Mouse (Mus musculus) MEL (cell line): ENCODE data around the gene Igf2bp1. TPM values are rescaled to one million over a fixed set of nuclear protein-coding genes. Genes with fewer than 3 reads are reported as not detected.

Experiments used
- DNase-seq: peaks from one replicate; pipeline ENCODE4 v3.0.0; 2011; ENCODE audit warnings: low read depth, low spot score
- H3K27ac ChIP-seq: 2 replicates; pipeline ENCODE4 v1.5.1; 2012; ENCODE audit warnings: low read depth, mild to moderate bottlenecking, control low read depth, low read length, moderate library complexity; ENCODE audit not compliant: control insufficient read depth
- H3K27me3 ChIP-seq, 2 experiments: fragments of 150-350 bp in 1 of 2; sonication (generic) in 1 of 2; 2 replicates each; pipeline ENCODE4 v1.6.1; 2012; ENCODE audit warnings: low read length in 2 of 2, mild to moderate bottlenecking in 2 of 2, improper control_type of control experiment in 1 of 2, moderate library complexity in 1 of 2; ENCODE audit not compliant: insufficient read depth in 2 of 2, control insufficient read depth in 1 of 2
- H3K36me3 ChIP-seq, 2 experiments: 2 replicates each; pipeline ENCODE4 v1.6.1; 2012 to 2014; ENCODE audit warnings: low read length in 2 of 2, improper control_type of control experiment in 1 of 2, inconsistent platforms in 1 of 2, mild to moderate bottlenecking in 1 of 2; ENCODE audit not compliant: insufficient read depth in 2 of 2, control insufficient read depth in 1 of 2
- H3K4me1 ChIP-seq, 2 experiments: fragments of 150-350 bp in 1 of 2; sonication (generic) in 1 of 2; 2 replicates each; pipeline ENCODE4 v1.6.1; 2012; ENCODE audit warnings: low read length in 2 of 2, improper control_type of control experiment in 1 of 2, mild to moderate bottlenecking in 1 of 2; ENCODE audit not compliant: insufficient read depth in 2 of 2, control insufficient read depth in 1 of 2
- H3K4me3 ChIP-seq, 2 experiments: fragments of 150-350 bp in 1 of 2; sonication (generic) in 1 of 2; 2 replicates each; pipeline ENCODE4 v1.5.1; 2012; ENCODE audit warnings: low read depth in 2 of 2, low read length in 2 of 2, mild to moderate bottlenecking in 2 of 2, moderate library complexity in 2 of 2, control low read depth in 1 of 2, improper control_type of control experiment in 1 of 2; ENCODE audit not compliant: control insufficient read depth in 1 of 2, insufficient read depth in 1 of 2
- H3K79me2 ChIP-seq: 2 replicates; pipeline ENCODE4 v1.6.1; 2012; ENCODE audit warnings: mild to moderate bottlenecking, low read length, moderate library complexity; ENCODE audit not compliant: control insufficient read depth, poor library complexity, insufficient read depth
- H3K9ac ChIP-seq: 2 replicates; pipeline ENCODE4 v1.6.1; 2012; ENCODE audit warnings: low read depth, mild to moderate bottlenecking, control low read depth, low read length, moderate library complexity; ENCODE audit not compliant: control insufficient read depth, poor library complexity, severe bottlenecking
- H3K9me3 ChIP-seq: fragments of 150-350 bp; sonication (generic); replicated peaks from 2 replicates; pipeline ENCODE4 v1.6.1; 2012; ENCODE audit warnings: mild to moderate bottlenecking, low read length, improper control_type of control experiment, moderate library complexity; ENCODE audit not compliant: insufficient read depth
- CHD1 ChIP-seq: IDR thresholded peaks from 2 replicates; pipeline ENCODE4 v1.6.1; 2012; ENCODE audit warnings: low read depth, mild to moderate bottlenecking, inconsistent platforms, low read length, improper control_type of control experiment
- CTCF ChIP-seq, 3 experiments: IDR thresholded peaks in 2 of 3; conservative IDR thresholded peaks in 1 of 3; 2 replicates each; pipeline ENCODE4 v1.5.1; 2011 to 2012; ENCODE audit warnings: low read length in 3 of 3, low read depth in 2 of 3, mild to moderate bottlenecking in 2 of 3, improper control_type of control experiment in 1 of 3, inconsistent platforms in 1 of 3, mixed read lengths in 1 of 3, moderate library complexity in 1 of 3; ENCODE audit not compliant: control insufficient read depth in 1 of 3, insufficient read depth in 1 of 3, poor library complexity in 1 of 3, severe bottlenecking in 1 of 3
- E2F4 ChIP-seq: IDR thresholded peaks from 2 replicates; pipeline ENCODE4 v1.6.1; 2011; ENCODE audit warnings: low read depth, low read length, improper control_type of control experiment, borderline replicate concordance
- EP300 ChIP-seq, 2 experiments: IDR thresholded peaks; 2 replicates each; pipeline ENCODE4 v1.6.1; 2011; ENCODE audit warnings: improper control_type of control experiment in 2 of 2, low read length in 2 of 2, low read depth in 1 of 2, mild to moderate bottlenecking in 1 of 2
- ETS1 ChIP-seq: IDR thresholded peaks from 2 replicates; pipeline ENCODE4 v1.6.1; 2012; ENCODE audit warnings: low read depth, mild to moderate bottlenecking, inconsistent platforms, low read length, improper control_type of control experiment, moderate library complexity
- GATA1 ChIP-seq: IDR thresholded peaks from 2 replicates; pipeline ENCODE4 v1.6.1; 2011; ENCODE audit warnings: low read depth, low read length, improper control_type of control experiment
- JUND ChIP-seq: IDR thresholded peaks from 2 replicates; pipeline ENCODE4 v1.6.1; 2011; ENCODE audit warnings: low read depth, mild to moderate bottlenecking, improper control_type of control experiment, low read length
- KAT2A ChIP-seq: conservative IDR thresholded peaks from 2 replicates; pipeline ENCODE4 v1.6.1; 2012; ENCODE audit warnings: low read depth, low read length, improper control_type of control experiment, inconsistent platforms
- MAFK ChIP-seq: IDR thresholded peaks from 2 replicates; pipeline ENCODE4 v1.6.1; 2011; ENCODE audit warnings: low read depth, mild to moderate bottlenecking, low read length, improper control_type of control experiment, borderline replicate concordance
- MAX ChIP-seq: IDR thresholded peaks from 2 replicates; pipeline ENCODE4 v1.6.1; 2011; ENCODE audit warnings: low read length, improper control_type of control experiment
- MAZ ChIP-seq: IDR thresholded peaks from 2 replicates; pipeline ENCODE4 v1.6.1; 2012; ENCODE audit warnings: low read depth, mild to moderate bottlenecking, inconsistent platforms, low read length, improper control_type of control experiment
- MEF2A ChIP-seq: IDR thresholded peaks from 2 replicates; pipeline ENCODE4 v1.6.1; 2014; ENCODE audit warnings: low read depth, mild to moderate bottlenecking, inconsistent platforms, low read length, improper control_type of control experiment; ENCODE audit not compliant: poor library complexity, insufficient replicate concordance, severe bottlenecking; ENCODE audit errors: extremely low read depth
- MXI1 ChIP-seq: IDR thresholded peaks from 2 replicates; pipeline ENCODE4 v1.6.1; 2011; ENCODE audit warnings: mild to moderate bottlenecking, low read depth, low read length, improper control_type of control experiment
- RAD21 ChIP-seq: IDR thresholded peaks from 2 replicates; pipeline ENCODE4 v1.6.1; 2011; ENCODE audit warnings: mild to moderate bottlenecking, low read depth, low read length, improper control_type of control experiment
- SIN3A ChIP-seq: IDR thresholded peaks from 2 replicates; pipeline ENCODE4 v1.6.1; 2012; ENCODE audit warnings: low read length, improper control_type of control experiment, inconsistent platforms
- SMC3 ChIP-seq: IDR thresholded peaks from 2 replicates; pipeline ENCODE4 v1.6.1; 2011; ENCODE audit warnings: low read depth, low read length, improper control_type of control experiment
- TAL1 ChIP-seq: IDR thresholded peaks from 2 replicates; pipeline ENCODE4 v1.6.1; 2012; ENCODE audit warnings: mild to moderate bottlenecking, inconsistent platforms, low read length, moderate library complexity, mixed read lengths
- TBP ChIP-seq: IDR thresholded peaks from 2 replicates; pipeline ENCODE4 v1.8.0; 2011; ENCODE audit warnings: low read depth, low read length, improper control_type of control experiment
- TCF12 ChIP-seq: IDR thresholded peaks from 2 replicates; pipeline ENCODE4 v1.6.1; 2014; ENCODE audit warnings: low read depth, mild to moderate bottlenecking, inconsistent platforms, low read length, improper control_type of control experiment, moderate library complexity
- UBTF ChIP-seq: IDR thresholded peaks from 2 replicates; pipeline ENCODE4 v1.6.1; 2012; ENCODE audit warnings: low read depth, mild to moderate bottlenecking, inconsistent platforms, low read length, improper control_type of control experiment, moderate library complexity, borderline replicate concordance; ENCODE audit not compliant: insufficient read depth
- USF2 ChIP-seq, 2 experiments: IDR thresholded peaks; 2 replicates each; pipeline ENCODE4 v1.6.1; 2011 to 2012; ENCODE audit warnings: improper control_type of control experiment in 2 of 2, low read length in 2 of 2, borderline replicate concordance in 1 of 2, inconsistent platforms in 1 of 2, low read depth in 1 of 2, mild to moderate bottlenecking in 1 of 2; ENCODE audit not compliant: insufficient read depth in 1 of 2
- ZC3H11A ChIP-seq: IDR thresholded peaks from 2 replicates; pipeline ENCODE4 v1.6.1; 2012; ENCODE audit warnings: low read depth, mild to moderate bottlenecking, inconsistent platforms, low read length, improper control_type of control experiment
- ZKSCAN1 ChIP-seq: IDR thresholded peaks from 2 replicates; pipeline ENCODE4 v1.6.1; 2012; ENCODE audit warnings: low read depth, mild to moderate bottlenecking, inconsistent platforms, low read length, improper control_type of control experiment, moderate library complexity
- ZNF384 ChIP-seq: IDR thresholded peaks from 2 replicates; pipeline ENCODE4 v1.6.1; 2012; ENCODE audit warnings: low read depth, mild to moderate bottlenecking, inconsistent platforms, low read length, improper control_type of control experiment
- polyA plus RNA-seq, 2 experiments: library from polyadenylated mRNA; stranded (reverse) in 1 of 2; unstranded in 1 of 2; fragments of >175 nt in 1 of 2; fragments of >200 nt in 1 of 2; gene quantifications; 2 replicates each; pipeline versions ENCODE4 v1.2.1 to v1.2.4; 2012; ENCODE audit warnings: low replicate concordance in 2 of 2, low read depth in 1 of 2; ENCODE audit not compliant: insufficient read length in 2 of 2, insufficient read depth in 1 of 2, missing spikeins in 1 of 2
- total RNA-seq: library from RNA; depleted of rRNA; stranded (reverse); fragments of 300-350 nt; gene quantifications from 2 replicates; pipeline ENCODE4 v1.2.3, GENCODE M21; 2012

The Igf2bp1 gene
- total and polyA plus RNA-seq, 3 experiments, result 0.15 TPM; not detected in 2

DNA sequence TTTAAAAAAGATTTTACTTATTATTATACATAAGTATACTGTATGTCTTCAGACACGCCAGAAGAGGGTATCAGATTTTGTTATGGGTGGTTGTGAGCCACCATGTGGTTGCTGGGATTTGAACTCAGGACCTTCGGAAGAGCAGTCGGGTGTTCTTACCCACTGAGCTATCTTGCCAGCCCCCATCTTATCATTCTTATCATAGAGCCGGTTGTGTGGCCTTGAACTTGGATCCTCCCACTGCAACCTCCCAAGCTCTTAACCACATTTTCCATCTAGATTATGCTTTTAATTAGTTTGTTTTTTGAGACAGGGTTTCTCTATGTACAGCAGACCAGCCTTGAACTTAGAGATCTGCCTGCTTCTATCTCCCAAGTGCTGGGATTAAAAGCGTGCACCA, 31.8 kb upstream of the Igf2bp1 start:
- peaks cover 9 to 29% of the 10 kb centered on the region in 2 experiments for H3K4me1 ChIP-seq
- TF ChIP-seq TBP (peak; percentile 91), GATA1 (0 out of 2 replicates have a peak, but pooled peaks have one; percentile 23), RAD21 (no peak), SMC3 (no peak)
- H3K9ac ChIP-seq, result no peak overlapping the region
- DNase-seq, result no peak
- H3K9me3 ChIP-seq, result no peaks in the 10 kb centered on the region
- no peaks in the 10 kb centered on the region for H3K27me3 ChIP-seq
- no peak overlapping the region for H3K4me3 ChIP-seq
- peaks cover 6 to 26% of the 10 kb centered on the region in 2 experiments for H3K36me3 ChIP-seq
- H3K79me2 ChIP-seq, result peaks cover 16% of the 10 kb centered on the region
- no peak overlapping the region for H3K27ac ChIP-seq

DNA sequence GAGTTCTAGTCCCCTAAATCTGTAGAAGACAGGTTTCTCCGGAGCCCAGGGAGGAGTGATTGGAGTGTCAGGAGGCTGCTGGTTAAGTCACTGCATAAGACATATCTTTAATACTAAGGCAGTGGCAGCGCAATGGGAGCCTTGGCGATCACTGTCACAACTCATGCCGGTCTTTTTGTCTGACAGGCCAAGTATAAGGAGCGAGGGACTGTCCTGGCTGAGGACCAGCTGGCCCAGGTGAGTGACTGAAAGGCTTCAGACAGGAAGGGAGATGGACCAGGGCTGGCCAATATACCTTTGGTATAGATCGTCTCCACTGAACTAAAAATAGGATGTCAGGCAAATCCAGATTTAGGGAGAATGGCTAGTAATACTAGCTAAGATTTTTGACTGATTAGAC, 29.4 kb upstream of the Igf2bp1 start:
- Histone ChIP-seq H3K9ac (peak overlapping the region; percentile 70), H3K36me3 (peaks cover 6 to 26% of the 10 kb centered on the region in 2 experiments), H3K79me2 (peaks cover 16% of the 10 kb centered on the region), H3K4me3 (peak overlapping the region; percentile 75 to 76), H3K27me3 (no peaks in the 10 kb centered on the region), H3K9me3 (no peaks in the 10 kb centered on the region), H3K4me1 (peaks cover 9 to 29% of the 10 kb centered on the region in 2 experiments), H3K27ac (no peak overlapping the region)
- DNase-seq, result no peak
- TF ChIP-seq TCF12 (no peak), MXI1 (no peak), USF2 (IDR thresholded peaks at IDR 0.05; ENCODE audit: borderline replicate concordance in 1 of 2, insufficient read depth in 1 of 2, low read depth in 1 of 2, low read length in 2 of 2) (no peak), SIN3A (no peak), ZNF384 (no peak), KAT2A (no peak), SMC3 (no peak), ETS1 (no peak), MEF2A (no peak)

DNA sequence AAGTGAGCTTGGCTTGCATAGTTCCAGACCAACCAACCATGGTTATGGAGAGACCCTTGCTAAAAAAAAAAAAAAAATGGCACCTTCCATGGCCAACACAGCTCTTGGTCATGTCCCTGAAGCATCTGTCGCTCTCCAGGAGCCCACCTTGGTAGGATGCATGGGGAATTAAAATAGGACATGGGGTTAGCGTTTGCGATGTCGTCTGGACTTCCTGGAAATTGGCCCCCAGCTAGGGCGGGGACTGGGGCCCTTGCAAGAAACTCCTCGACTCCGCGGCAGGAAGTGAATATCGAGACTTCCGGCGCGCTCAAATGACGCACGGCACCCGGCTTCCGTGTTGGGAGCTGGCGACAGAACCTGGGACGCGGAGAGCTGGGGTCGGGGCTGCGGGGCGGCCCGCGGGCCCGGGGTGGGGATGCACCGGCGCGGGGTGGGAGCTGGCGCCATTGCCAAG, 28.9 kb upstream of the Igf2bp1 start, which contains the start of gene Snf8:
Gene Snf8 (plus strand): TSS at position 290 of the 457 bp plus-strand sequence.
- H3K4me3 ChIP-seq, result peak within 1 kb of the TSS; percentile 75 to 76
- peaks cover 9 to 30% of the 10 kb centered on the region in 2 experiments for H3K4me1 ChIP-seq
- H3K9ac ChIP-seq, result peak within 1 kb of the TSS; percentile 83
- no peaks in the 10 kb centered on the region for H3K9me3 ChIP-seq
- no peaks in the 10 kb centered on the region for H3K27me3 ChIP-seq
- peaks cover 16% of the 10 kb centered on the region for H3K79me2 ChIP-seq
- peaks cover 6 to 26% of the 10 kb centered on the region in 2 experiments for H3K36me3 ChIP-seq
- H3K27ac ChIP-seq, result peak within 1 kb of the TSS; percentile 86
- peak; percentile 99 for DNase-seq
- TF ChIP-seq E2F4, result no peak
- peak; percentile 86 for TF ChIP-seq MXI1
- TF ChIP-seq MAZ, result peak; percentile 93
- no peak for TF ChIP-seq EP300 (IDR thresholded peaks at IDR 0.05; ENCODE audit: low read depth in 1 of 2, low read length in 2 of 2)
- TF ChIP-seq CHD1, result no peak
- TF ChIP-seq GATA1, result no peak
- TF ChIP-seq CTCF (IDR thresholded peaks at IDR 0.05 in 2 of 3, conservative IDR thresholded peaks at IDR 0.05 in 1 of 3; ENCODE audit: control insufficient read depth in 1 of 3, insufficient read depth in 1 of 3, low read depth in 2 of 3, low read length in 3 of 3, poor library complexity in 1 of 3, severe bottlenecking in 1 of 3), result no peak
- TF ChIP-seq SIN3A, result peak; percentile 96
- TF ChIP-seq USF2 (IDR thresholded peaks at IDR 0.05; ENCODE audit: borderline replicate concordance in 1 of 2, insufficient read depth in 1 of 2, low read depth in 1 of 2, low read length in 2 of 2), result no peak
- no peak for TF ChIP-seq JUND
- no peak for TF ChIP-seq TAL1
- peak; percentile 89 for TF ChIP-seq TBP
- TF ChIP-seq ETS1, result 0 out of 2 replicates have a peak, but pooled peaks have one; percentile 42
- TF ChIP-seq ZKSCAN1, result no peak
- peak; percentile 20; the same call in 1 of the 2 replicates for TF ChIP-seq MAX
- no peak for TF ChIP-seq MAFK
- no peak for TF ChIP-seq ZC3H11A
- TF ChIP-seq KAT2A, result peak; percentile 75; the same call in 1 of the 2 replicates
- TF ChIP-seq RAD21, result no peak
- peak; percentile 82 for TF ChIP-seq ZNF384
- no peak for TF ChIP-seq UBTF
